Mouse (Mus musculus) midbrain, embryonic 16.5 days (tissue): ENCODE measurements around the gene Gm29423. TPM values are rescaled to one million over a fixed set of nuclear protein-coding genes. Genes with fewer than 3 reads are reported as not detected.
"Not testable (repeated sequence)": the region's sequence is repeated elsewhere in the genome, so short reads cannot be mapped to it uniquely, and the experiment has no call there.

Experiments used
- ATAC-seq: fragments of 200-750 bp; cut with Nextera tagmentation; 2 replicates; pipeline ENCODE4 v1.8.0; 2017; ENCODE audit warnings: moderate TSS enrichment
- H3K27ac ChIP-seq: fragments of 300-500 bp; sonication (generic); 2 replicates; pipeline ENCODE4 v1.5.1; 2014; ENCODE audit warnings: mild to moderate bottlenecking, low read length, mixed read lengths
- H3K27me3 ChIP-seq: fragments of 300-500 bp; sonication (generic); 2 replicates; pipeline ENCODE4 v1.6.1; 2014; ENCODE audit warnings: low read depth, low read length, mixed read lengths; ENCODE audit not compliant: control insufficient read depth, insufficient read depth
- H3K36me3 ChIP-seq: fragments of 300-500 bp; sonication (generic); 2 replicates; pipeline ENCODE4 v1.6.1; 2014; ENCODE audit warnings: mild to moderate bottlenecking, low read length, moderate library complexity, mixed read lengths; ENCODE audit not compliant: control insufficient read depth, insufficient read depth
- H3K4me1 ChIP-seq: fragments of 300-500 bp; sonication (generic); 2 replicates; pipeline ENCODE4 v1.6.1; 2014; ENCODE audit warnings: mild to moderate bottlenecking, low read length, mixed read lengths; ENCODE audit not compliant: control insufficient read depth, insufficient read depth
- H3K4me2 ChIP-seq: fragments of 300-500 bp; sonication (generic); 2 replicates; pipeline ENCODE4 v1.6.1; 2014; ENCODE audit warnings: mild to moderate bottlenecking, low read length, mixed read lengths
- H3K4me3 ChIP-seq: fragments of 300-500 bp; sonication (generic); 2 replicates; pipeline ENCODE4 v1.5.1; 2014; ENCODE audit warnings: low read depth, mild to moderate bottlenecking, low read length, moderate library complexity, mixed read lengths
- H3K9ac ChIP-seq: fragments of 300-500 bp; sonication (generic); 2 replicates; pipeline ENCODE4 v1.6.1; 2014; ENCODE audit warnings: low read depth, low read length, mixed read lengths
- H3K9me3 ChIP-seq: fragments of 300-500 bp; sonication (generic); replicated peaks from 2 replicates; pipeline ENCODE4 v1.6.1; 2014; ENCODE audit warnings: mild to moderate bottlenecking, low read length, mixed read lengths; ENCODE audit not compliant: control insufficient read depth, poor library complexity, severe bottlenecking
- whole genome bisulfite sequencing: fragments of 180-500 bp; shearing (Covaris S2); extraction: QIAGEN DNeasy Blood & Tissue Kit; methylation state at CpG from one replicate; pipeline ENCODE4 v1.1.7; 2014; 5-methylcytosine and 5-hydroxymethylcytosine counted together
- polyA plus RNA-seq: library from polyadenylated mRNA; unstranded; fragments of >200 nt; fragmentation: Nextera tagmentation; extraction: Ambion mirVana; gene quantifications from 2 replicates; pipeline ENCODE4 v1.2.1, GENCODE M21; 2015

Gm29423 gene
- polyA plus RNA-seq, result not detected in 2 replicates

DNA sequence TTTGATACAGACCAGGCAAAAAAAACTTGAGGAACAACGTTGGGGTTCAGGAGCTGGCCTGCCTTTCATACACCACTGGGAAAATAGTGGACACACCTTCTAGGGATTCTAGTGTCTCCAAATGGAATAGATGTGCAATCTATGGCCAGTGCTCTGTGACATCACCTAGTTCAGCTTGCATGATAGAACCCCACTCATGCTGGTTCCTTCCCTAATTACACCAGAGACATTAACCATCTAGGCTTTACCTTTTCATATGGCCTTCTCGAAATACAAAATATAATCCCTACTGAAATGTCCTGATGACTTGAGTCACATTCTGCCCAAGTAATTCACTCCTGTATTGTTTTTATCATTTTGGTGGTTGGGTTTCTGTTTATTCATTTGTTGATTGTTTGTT, at the start of gene Gm29423, which contains the start of gene Gm29644:
Gm29423 (minus strand) TSS at position 101 of the 400 bp plus-strand sequence.
Gm29644 (minus strand) TSS at position 157 of the 400 bp plus-strand sequence.
- H3K9ac ChIP-seq, result not testable (repeated sequence)
- WGBS, result no CpG with 5 or more reads among the region's 2 CpGs

DNA sequence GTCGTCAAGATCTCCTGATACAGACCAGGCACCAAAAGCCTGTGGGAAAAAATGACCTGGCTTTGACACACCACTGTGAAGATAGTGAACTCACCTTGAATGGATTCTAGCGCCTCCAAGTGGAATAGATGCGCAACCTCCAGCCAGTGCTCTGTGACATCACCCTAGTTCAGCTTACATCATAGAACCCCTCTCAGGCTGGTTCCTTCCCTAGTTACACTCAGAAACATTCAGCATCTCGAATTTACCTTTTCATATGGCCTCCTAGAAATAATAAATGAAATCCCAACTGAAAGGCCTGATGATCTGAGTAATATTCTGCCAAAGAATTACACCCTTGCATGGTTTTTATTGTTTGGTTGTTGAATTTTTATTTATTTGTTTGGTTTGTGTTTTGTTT, 29.5 kb downstream of the Gm29423 start, which contains the start of gene Gm21118:
Gm21118 (minus strand) TSS at position 101 of the 400 bp plus-strand sequence.
- not testable (repeated sequence) for ATAC-seq, H3K27ac ChIP-seq, H3K4me3 ChIP-seq

More for the DNA sequence above, at the start of gene Gm29423, which contains the start of gene Gm29644:
- not testable (repeated sequence) for H3K4me2 ChIP-seq, H3K27me3 ChIP-seq, H3K4me1 ChIP-seq, H3K4me3 ChIP-seq, ATAC-seq, H3K36me3 ChIP-seq, H3K9me3 ChIP-seq, H3K27ac ChIP-seq

More for the DNA sequence above, 29.5 kb downstream of the Gm29423 start, which contains the start of gene Gm21118:
- no CpG with 5 or more reads among the region's 4 CpGs for WGBS
- not testable (repeated sequence) for H3K4me2 ChIP-seq, H3K27me3 ChIP-seq, H3K9me3 ChIP-seq, H3K4me1 ChIP-seq, H3K36me3 ChIP-seq, H3K9ac ChIP-seq

Other genes starting within 250 kb of the Gm29423 start
- gene Gm21118, start 29.6 kb downstream of the Gm29423 start, polyA plus RNA-seq, result not detected in 2 replicates
- gene Gm29644, start 56 bp upstream of the Gm29423 start, polyA plus RNA-seq, result not detected in 2 replicates
- not detected in 2 replicates for gene Gm20888, start 138.6 kb upstream of the Gm29423 start, polyA plus RNA-seq